Mouse (Mus musculus) spleen, adult 2 months (tissue): ENCODE measurements around the gene Nrf1. TPM values are rescaled to one million over a fixed set of nuclear protein-coding genes. Genes with fewer than 3 reads are reported as not detected.

Experiments
- DNase-seq, 2 experiments: peaks; one replicate each; pipeline versions ENCODE4 v3.0.0 to v3.0.0-alpha.2; 2012 to 2021; ENCODE audit warnings: low spot score in 2 of 2, low read depth in 1 of 2
- H3K27ac ChIP-seq: fragments of 200-500 bp; 2 replicates; pipeline ENCODE4 v1.5.1; 2012; ENCODE audit warnings: low read length, inconsistent platforms; ENCODE audit not compliant: insufficient read depth
- H3K27me3 ChIP-seq: fragments of 200-500 bp; 2 replicates; pipeline ENCODE4 v1.6.1; 2012; ENCODE audit warnings: mild to moderate bottlenecking, moderate library complexity, low read length, inconsistent platforms; ENCODE audit not compliant: control insufficient read depth, insufficient read depth
- H3K36me3 ChIP-seq: fragments of 200-500 bp; 2 replicates; pipeline ENCODE4 v1.6.1; 2012; ENCODE audit warnings: mild to moderate bottlenecking, low read length, inconsistent platforms; ENCODE audit not compliant: control insufficient read depth, insufficient read depth
- H3K4me1 ChIP-seq: fragments of 200-500 bp; 2 replicates; pipeline ENCODE4 v1.6.1; 2011; ENCODE audit warnings: inconsistent platforms; ENCODE audit not compliant: control insufficient read depth, insufficient read depth, insufficient read length
- H3K4me3 ChIP-seq: fragments of 200-500 bp; 2 replicates; pipeline ENCODE4 v1.5.1; 2011; ENCODE audit warnings: mild to moderate bottlenecking, inconsistent platforms; ENCODE audit not compliant: insufficient read depth, insufficient read length; ENCODE audit errors: extremely low read depth
- CTCF ChIP-seq: fragments of 200-500 bp; IDR thresholded peaks from 2 replicates; pipeline ENCODE4 v1.5.1; 2011; ENCODE audit warnings: mild to moderate bottlenecking, inconsistent platforms; ENCODE audit not compliant: insufficient read depth, insufficient read length, insufficient replicate concordance; ENCODE audit errors: extremely low read depth
- POLR2A ChIP-seq: fragments of 200-500 bp; IDR thresholded peaks from 2 replicates; pipeline ENCODE4 v1.6.1; 2011; ENCODE audit warnings: low read depth, low read length, inconsistent platforms
- WGBS: fragments of 180-500 bp; shearing (Covaris S2); methylation state at CpG from one replicate; pipeline ENCODE4 v1.1.7; 2018; 5-methylcytosine and 5-hydroxymethylcytosine counted together
- polyA plus RNA-seq: library from polyadenylated mRNA; depleted of rRNA; stranded (reverse); fragments of >200 nt; gene quantifications from 2 replicates; pipeline ENCODE4 v1.2.3, GENCODE M21; 2012

The Nrf1 gene
- polyA plus RNA-seq, 1 experiment = 32.9 TPM

DNA sequence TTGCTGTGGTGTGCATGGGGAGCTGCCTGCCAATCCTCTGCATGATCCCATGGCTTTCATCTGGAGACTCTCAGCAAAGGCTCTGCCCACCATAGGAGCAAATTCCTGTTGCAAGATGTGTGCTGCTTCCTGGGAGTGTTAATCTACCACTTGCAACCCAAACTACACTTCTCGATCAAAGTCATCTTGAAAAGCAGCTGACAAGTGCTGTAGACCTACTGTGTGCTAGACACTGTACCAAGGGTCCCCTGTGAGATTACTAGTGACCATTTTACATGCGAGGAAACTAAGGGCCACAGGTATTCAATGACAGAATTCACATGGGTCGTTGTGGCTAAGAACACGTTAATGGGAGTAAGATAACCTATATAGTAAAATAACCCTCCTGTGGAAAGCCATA, 95.5 kb downstream of the Nrf1 start:
- TF ChIP-seq POLR2A (no peak), CTCF (no peak)
- Histone ChIP-seq H3K27me3 (no peaks in the 10 kb centered on the region), H3K27ac (no peak overlapping the region), H3K36me3 (peaks cover 20% of the 10 kb centered on the region), H3K4me3 (no peak overlapping the region), H3K4me1 (no peaks in the 10 kb centered on the region)
- no peak for DNase-seq
- 94% methylated on average over 4 of the region's 4 CpGs for WGBS

- H3K4me3 ChIP-seq = no peak overlapping the region
- no peaks in the 10 kb centered on the region for H3K27me3 ChIP-seq
- TF ChIP-seq CTCF = no peak
- no peak for TF ChIP-seq POLR2A
- 77% methylated on average over 7 of the region's 7 CpGs for WGBS
- no peak overlapping the region; the same call in none of the 2 replicates for H3K27ac ChIP-seq
- H3K4me1 ChIP-seq = no peaks in the 10 kb centered on the region
- H3K36me3 ChIP-seq = peaks cover 10% of the 10 kb centered on the region
- DNase-seq = no peak
Observed at GRCm38 (mm10) chr6:30147058-30147457, 99.3 kb downstream of the Nrf1 start.

GRCm38 (mm10) chr6:30147753-30148152, 100.0 kb downstream of the Nrf1 start:
- WGBS = 82% methylated on average over 6 of the region's 6 CpGs
- TF ChIP-seq POLR2A (no peak), CTCF (no peak)
- Histone ChIP-seq H3K4me1 (no peaks in the 10 kb centered on the region), H3K36me3 (peaks cover 13% of the 10 kb centered on the region), H3K27ac (no peak overlapping the region), H3K27me3 (no peaks in the 10 kb centered on the region), H3K4me3 (no peak overlapping the region)
- DNase-seq = no peak

DNA sequence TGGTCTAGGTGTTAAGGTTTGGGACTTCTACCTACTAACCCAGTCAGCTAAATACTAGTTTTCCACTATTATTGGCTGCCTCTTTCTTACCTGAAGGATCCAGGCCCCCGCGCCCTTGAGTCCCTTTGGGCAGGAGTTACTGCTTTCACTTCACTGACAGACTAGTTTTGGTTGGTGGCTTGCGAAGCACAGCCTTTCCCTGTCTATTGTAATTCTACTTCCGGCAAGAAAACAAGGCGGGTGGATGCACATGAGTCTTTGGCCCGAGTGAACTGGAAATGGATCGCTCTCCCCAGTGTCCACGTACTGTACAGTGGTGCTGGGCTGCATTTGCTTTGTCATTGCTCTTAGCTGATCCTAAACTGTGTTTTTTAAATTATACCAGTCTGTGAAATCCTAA, 102.7 kb downstream of the Nrf1 start:
- Histone ChIP-seq H3K4me3 (no peak overlapping the region), H3K27ac (no peak overlapping the region), H3K4me1 (no peaks in the 10 kb centered on the region), H3K27me3 (no peaks in the 10 kb centered on the region), H3K36me3 (peaks cover 20% of the 10 kb centered on the region)
- no peak for TF ChIP-seq POLR2A
- TF ChIP-seq CTCF = no peak
- WGBS = 97% methylated on average over 8 of the region's 8 CpGs
- no peak for DNase-seq

DNA sequence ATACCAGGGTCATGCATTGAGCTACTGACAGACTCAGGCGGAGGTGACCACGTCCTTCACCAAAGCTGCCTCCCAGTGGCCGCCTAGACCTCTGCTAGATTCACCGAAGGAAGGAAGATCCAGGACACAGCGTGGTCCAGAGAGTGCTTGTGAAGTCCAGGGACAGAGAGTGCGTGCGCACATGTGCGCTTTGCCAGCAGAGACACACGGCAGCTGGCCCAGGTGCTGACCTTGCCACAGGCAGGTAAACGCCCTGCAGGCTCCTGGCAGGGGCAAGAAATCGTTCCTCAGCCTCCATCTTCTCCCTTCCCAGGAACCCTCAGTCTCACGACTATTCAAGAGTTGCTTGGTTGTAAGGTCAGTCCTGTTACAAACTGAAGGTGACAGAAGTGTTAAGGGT, 104.4 kb downstream of the Nrf1 start:
- TF ChIP-seq POLR2A (no peak), CTCF (no peak)
- H3K27ac ChIP-seq = no peak overlapping the region
- H3K36me3 ChIP-seq = peaks cover 20% of the 10 kb centered on the region
- 95% methylated on average over 12 of the region's 12 CpGs for WGBS
- no peak for DNase-seq
- H3K4me3 ChIP-seq = no peak overlapping the region
- no peaks in the 10 kb centered on the region for H3K4me1 ChIP-seq
- H3K27me3 ChIP-seq = no peaks in the 10 kb centered on the region

DNA sequence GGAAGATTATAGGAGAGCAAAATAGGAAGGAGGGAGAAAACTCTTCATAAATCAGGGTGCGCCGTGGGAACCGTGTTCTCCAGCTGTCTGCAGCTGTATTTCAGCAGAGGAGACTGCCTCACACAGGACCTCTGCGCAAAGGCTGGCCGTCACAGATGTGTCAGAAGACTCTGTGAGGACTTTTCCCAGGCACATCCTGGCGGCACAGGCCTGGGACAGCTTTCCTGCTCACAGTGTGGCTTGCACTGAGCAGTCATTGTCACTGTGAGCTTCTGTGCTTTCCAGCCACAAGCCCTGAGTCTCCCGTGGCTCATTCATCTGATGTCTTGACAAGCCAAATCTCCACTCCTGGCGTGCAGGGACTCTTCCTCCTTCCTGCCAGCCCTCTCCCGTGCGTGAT, 104.9 kb downstream of the Nrf1 start:
- no peak overlapping the region for H3K27ac ChIP-seq
- no peak for DNase-seq
- peaks cover 20% of the 10 kb centered on the region for H3K36me3 ChIP-seq
- no peak overlapping the region for H3K4me3 ChIP-seq
- H3K4me1 ChIP-seq = no peaks in the 10 kb centered on the region
- WGBS = 89% methylated on average over 10 of the region's 10 CpGs
- TF ChIP-seq POLR2A (no peak), CTCF (no peak)
- no peaks in the 10 kb centered on the region for H3K27me3 ChIP-seq

- 90% methylated on average over 3 of the region's 3 CpGs for WGBS
- TF ChIP-seq POLR2A (no peak), CTCF (no peak)
- peaks cover 20% of the 10 kb centered on the region for H3K36me3 ChIP-seq
Observed at GRCm38 (mm10) chr6:30153076-30153475, 105.3 kb downstream of the Nrf1 start.

More at GRCm38 (mm10) chr6:30153076-30153475, 105.3 kb downstream of the Nrf1 start:
- no peak for DNase-seq
- Histone ChIP-seq H3K4me3 (no peak overlapping the region), H3K4me1 (no peaks in the 10 kb centered on the region), H3K27ac (no peak overlapping the region), H3K27me3 (no peaks in the 10 kb centered on the region)
